Mouse (Mus musculus) liver, adult 2 months (tissue): ENCODE data around the gene E330034G19Rik. TPM values are rescaled to one million over a fixed set of nuclear protein-coding genes. Genes with fewer than 3 reads are reported as not detected.
A peak's percentile ranks its signal among the peaks of the same experiment; 100 is the strongest.

Experiments used
- DNase-seq: peaks from one replicate; pipeline ENCODE4 v3.0.0-alpha.2; 2011; ENCODE audit warnings: low read depth, low spot score; ENCODE audit errors: extremely low read depth
- H3K27ac ChIP-seq: fragments of 200-500 bp; replicated peaks from 2 replicates; pipeline ENCODE4 v1.5.1; 2012; ENCODE audit warnings: low read depth, mild to moderate bottlenecking, control low read depth, inconsistent platforms, low read length; ENCODE audit not compliant: insufficient read depth
- H3K27me3 ChIP-seq: fragments of 200-500 bp; 2 replicates; pipeline ENCODE4 v1.6.1; 2012; ENCODE audit warnings: mild to moderate bottlenecking, moderate library complexity, low read length, inconsistent platforms; ENCODE audit not compliant: control insufficient read depth, insufficient read depth
- H3K36me3 ChIP-seq: fragments of 200-500 bp; 2 replicates; pipeline ENCODE4 v1.6.1; 2012; ENCODE audit warnings: low read length, inconsistent platforms; ENCODE audit not compliant: control insufficient read depth, insufficient read depth
- H3K4me1 ChIP-seq: fragments of 200-500 bp; 2 replicates; pipeline ENCODE4 v1.6.1; 2011; ENCODE audit warnings: low read length; ENCODE audit not compliant: control insufficient read depth, insufficient read depth
- H3K4me3 ChIP-seq: fragments of 200-500 bp; 2 replicates; pipeline ENCODE4 v1.5.1; 2011; ENCODE audit warnings: low read depth, mild to moderate bottlenecking, control low read depth, low read length, moderate library complexity; ENCODE audit not compliant: insufficient read depth
- H3K79me2 ChIP-seq: fragments of 200-500 bp; 2 replicates; pipeline ENCODE4 v1.6.1; 2012; ENCODE audit warnings: inconsistent platforms, mild to moderate bottlenecking, low read length, moderate library complexity; ENCODE audit not compliant: control insufficient read depth, insufficient read depth
- H3K9ac ChIP-seq: fragments of 200-500 bp; 2 replicates; pipeline ENCODE4 v1.6.1; 2012; ENCODE audit warnings: low read depth, mild to moderate bottlenecking, control low read depth, inconsistent platforms, low read length
- CTCF ChIP-seq: fragments of 200-500 bp; IDR thresholded peaks from 2 replicates; pipeline ENCODE4 v1.5.1; 2011; ENCODE audit warnings: low read depth, low read length, control low read depth
- POLR2A ChIP-seq: fragments of 200-500 bp; IDR thresholded peaks from 2 replicates; pipeline ENCODE4 v1.6.1; 2011; ENCODE audit warnings: low read length, control low read depth; ENCODE audit not compliant: insufficient read depth; ENCODE audit errors: extremely low read depth
- WGBS: fragments of 180-500 bp; shearing (Covaris S2); methylation state at CpG from one replicate; pipeline ENCODE4 v1.1.7; 2018; 5-methylcytosine and 5-hydroxymethylcytosine counted together
- polyA plus RNA-seq: library from polyadenylated mRNA; depleted of rRNA; stranded (reverse); fragments of >200 nt; gene quantifications from 2 replicates; pipeline ENCODE4 v1.2.3, GENCODE M21; 2012; rRNA removed
- total RNA-seq: library from RNA; depleted of rRNA; stranded (reverse); fragments of >200 nt; gene quantifications from 2 replicates; pipeline ENCODE4 v1.2.3, GENCODE M21; 2014; rRNA removed

Gene E330034G19Rik
- total and polyA plus RNA-seq, 2 experiments = not detected

DNA sequence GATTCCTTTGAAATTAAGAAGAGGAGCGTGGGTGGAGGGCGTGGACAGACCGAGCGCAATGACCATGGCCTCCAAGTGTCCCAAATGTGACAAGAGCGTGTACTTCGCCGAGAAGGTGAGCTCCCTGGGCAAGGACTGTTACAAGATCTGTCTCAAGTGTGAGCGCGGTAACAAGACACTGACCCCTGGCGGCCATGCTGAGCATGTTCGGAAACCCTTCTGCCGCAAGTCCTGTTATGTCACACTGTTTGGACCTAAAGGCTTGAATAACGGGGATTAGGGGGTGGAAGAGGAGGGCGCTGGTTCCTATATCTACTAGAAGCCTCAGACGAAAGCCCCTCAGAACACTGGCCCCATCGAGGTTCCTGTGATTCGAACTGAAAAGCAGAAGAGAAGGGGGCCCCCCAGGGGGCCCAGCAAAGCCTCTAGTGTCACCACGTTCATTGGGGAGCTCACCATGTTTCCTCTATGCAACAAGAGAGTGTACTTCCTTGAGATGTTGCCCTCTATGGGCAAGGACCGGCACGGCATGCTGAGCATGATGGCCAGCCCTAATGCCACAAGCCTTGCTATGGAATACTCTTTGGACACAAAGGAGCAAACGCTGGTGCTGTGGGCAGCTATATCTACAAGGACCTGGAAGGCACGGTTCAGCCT lies 65.4 kb downstream of the E330034G19Rik start:
- Histone ChIP-seq H3K4me1 (no peaks in the 10 kb centered on the region), H3K27ac (no peak overlapping the region), H3K27me3 (no peaks in the 10 kb centered on the region), H3K79me2 (no peaks in the 10 kb centered on the region), H3K9ac (no peak overlapping the region), H3K36me3 (no peaks in the 10 kb centered on the region), H3K4me3 (no peak overlapping the region)
- TF ChIP-seq POLR2A (no peak), CTCF (peak; percentile 76)
- WGBS = 67% methylated on average over 22 of the region's 22 CpGs
- peak; percentile 13 for DNase-seq

Other genes starting within 250 kb of the E330034G19Rik start
- 1.3 and 2.4 TPM in 2 replicates for gene Dlg5, start 47.3 kb upstream of the E330034G19Rik start, total RNA-seq
- 2.9 and 4.0 TPM in 2 replicates for gene Dlg5, start 47.3 kb upstream of the E330034G19Rik start, polyA plus RNA-seq
- 10.1 and 11.7 TPM in 2 replicates for gene Polr3a, start 193.8 kb downstream of the E330034G19Rik start, total RNA-seq
- gene Polr3a, start 193.8 kb downstream of the E330034G19Rik start, polyA plus RNA-seq = 4.0 and 5.1 TPM in 2 replicates
- 876 and 959 TPM in 2 replicates for gene Rps24, start 193.9 kb downstream of the E330034G19Rik start, total RNA-seq
- gene Rps24, start 193.9 kb downstream of the E330034G19Rik start, polyA plus RNA-seq = 184 and 206 TPM in 2 replicates